Mouse (Mus musculus): ENCODE data around the gene Osgepl1. TPM values are rescaled to one million over a fixed set of nuclear protein-coding genes. Genes with fewer than 3 reads are reported as not detected.

Gene Osgepl1
- total RNA-seq, 2 experiments from 2014 or later = 17.9 to 18.5 TPM

Other genes with a start within 250 kb of the Osgepl1 start
- gene 1700019A02Rik, start 126.0 kb upstream of the Osgepl1 start, total RNA-seq (2021) = not detected
- 1 to 10 TPM; 4.0 to 5.2 TPM for gene Pms1, start 16.6 kb upstream of the Osgepl1 start, total RNA-seq (2021)
- 1 to 10 TPM; 3.7 to 4.9 TPM for gene Ormdl1, start 16.5 kb upstream of the Osgepl1 start, total RNA-seq (2021)
- gene Gm28778, start 16.5 kb upstream of the Osgepl1 start, total RNA-seq (2021) = not detected
- 1 to 10 TPM; 3.2 to 3.9 TPM for gene Asdurf, start 39.0 kb downstream of the Osgepl1 start, total RNA-seq (2021)
- gene Gm28551, start 39.0 kb downstream of the Osgepl1 start, total RNA-seq (2021) = not detected
- 10 to 100 TPM; 39.4 to 41.2 TPM for gene Asnsd1, start 39.1 kb downstream of the Osgepl1 start, total RNA-seq (2021)

All from gastrocnemius, postnatal 14 days (tissue).